Mouse (Mus musculus): Measurements from ENCODE around the gene Zmat3. TPM values are rescaled to one million over a fixed set of nuclear protein-coding genes. Genes with fewer than 3 reads are reported as not detected.

Gene Zmat3
- total RNA-seq, 1 experiment from 2014 or later = 19.9 TPM

Other genes starting within 250 kb of the Zmat3 start
- gene Pik3ca, start 31.7 kb upstream of the Zmat3 start, total RNA-seq (2021) = 38.8 and 63.8 TPM in 2 replicates
- gene Kcnmb3, start 126.2 kb upstream of the Zmat3 start, total RNA-seq (2021) = 0.90 and 1.7 TPM in 2 replicates
- 31.7 and 38.1 TPM in 2 replicates for gene Zfp639, start 144.2 kb upstream of the Zmat3 start, total RNA-seq (2021)
- gene Mfn1, start 163.5 kb upstream of the Zmat3 start, total RNA-seq (2021) = 74.2 and 83.9 TPM in 2 replicates